In the genomic region with DNA sequence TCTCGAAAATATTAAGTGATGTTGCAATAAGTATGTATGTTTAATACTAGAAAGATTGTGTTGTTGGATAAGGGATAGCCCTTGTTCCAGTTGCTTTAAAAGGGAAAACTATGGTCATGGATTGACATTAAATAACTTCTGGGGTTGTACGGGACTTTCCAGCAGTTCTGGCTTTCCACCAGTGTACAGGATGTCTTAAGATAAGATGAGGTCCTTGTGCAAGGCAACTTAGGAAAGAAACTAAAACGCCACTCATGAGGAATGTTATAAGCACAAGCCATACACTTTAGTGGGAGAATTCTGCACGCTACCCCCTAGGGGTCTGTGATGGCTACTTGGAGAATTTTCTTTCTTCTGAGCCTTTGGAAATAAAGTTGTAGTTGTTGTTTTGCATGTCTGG, we compare ENCODE assay signal across 32 mouse cellular contexts.
DNase-seq lines count a peak whose midpoint lies in the region; ATAC-seq and TF ChIP-seq lines count a peak whose summit lies in the region.
"Had no signal": no experiment of that assay in that cellular context is flagged by ENCODE, and none has a peak within 500 bp of the region (broad histone marks: within the 10 kb centered on the region; RNA-seq: fewer than 3 reads in every experiment).

No protein-coding gene starts in this region.

- peaks cover 49% of the 10 kb centered on the region for H3K4me1 ChIP-seq in heart, embryonic 13.5 days
- no peaks in the 10 kb centered on the region for H3K4me1 ChIP-seq in liver, adult 2 months (ENCODE audit: control insufficient read depth, insufficient read depth, low read length)
- peaks cover 7 to 15% of the 10 kb centered on the region in 2 experiments; a peak in 3 of 4 replicates for H3K4me1 ChIP-seq in heart, embryonic 14.5 days (ENCODE audit: control insufficient read depth in 2 of 2, insufficient read depth in 2 of 2, low read length in 2 of 2)
- H3K4me1 ChIP-seq: embryonic facial prominence, embryonic 13.5 days; forebrain, embryonic 15.5 days; limb, embryonic 12.5 days; liver, embryonic 12.5 days; megakaryocyte, embryonic 14.5 days; neural tube, embryonic 12.5 days had no signal

- peak; percentile 95 for DNase-seq in heart, adult 11 months
- DNase-seq in heart, postnatal 4 days: no peak
- DNase-seq in heart, adult 8-10 months (ENCODE audit: low spot score): no peak
- peak; percentile 30 for DNase-seq in liver, adult 2 months (ENCODE audit: extremely low read depth, low read depth, low spot score)
- DNase-seq in liver: no peak
- no peak for DNase-seq in c-Kit-positive CD71-positive TER-119-positive erythroid progenitor cells, embryonic 14.5 days (ENCODE audit: low spot score)
- DNase-seq: adrenal gland, postnatal 10 days; cerebellum, adult 18-20 months; cerebellum, postnatal 10 days; liver, postnatal 0 days; lung, postnatal 36 days; right cerebral cortex, adult 18-20 months; right cerebral cortex, postnatal 4 days; thymus, adult 18-20 months; thymus, postnatal 25 days had no signal

- H3K4me2 ChIP-seq in heart, embryonic 13.5 days: peak overlapping the region; percentile 57; the same call in 1 of the 2 replicates
- H3K4me2 ChIP-seq in heart, embryonic 14.5 days (ENCODE audit: low read length): peak overlapping the region; percentile 43
- H3K4me2 ChIP-seq: embryonic facial prominence, embryonic 13.5 days; forebrain, embryonic 15.5 days; hindbrain, embryonic 14.5 days; limb, embryonic 12.5 days; liver, embryonic 12.5 days; midbrain, embryonic 12.5 days; neural tube, embryonic 12.5 days had no signal

- no peak for TF ChIP-seq CTCF in liver, adult 2 months (IDR thresholded peaks at IDR 0.05; ENCODE audit: low read depth, low read length)

- H3K27ac ChIP-seq in heart, embryonic 13.5 days (replicated peaks): peak overlapping the region; percentile 78
- no peak overlapping the region for H3K27ac ChIP-seq in liver, adult 2 months (replicated peaks; ENCODE audit: insufficient read depth, low read depth, low read length)
- peak overlapping the region; percentile 27 to 48; a peak in 3 of 4 replicates for H3K27ac ChIP-seq in heart, embryonic 14.5 days (replicated peaks in 1 of 2; ENCODE audit: control insufficient read depth in 1 of 2, insufficient read depth in 1 of 2, low read depth in 2 of 2, low read length in 2 of 2)
- H3K27ac ChIP-seq: embryonic facial prominence, embryonic 13.5 days; forebrain, embryonic 10.5 days; forebrain, embryonic 15.5 days; hindbrain, embryonic 14.5 days; kidney, postnatal 0 days; left cerebral cortex, adult 2 months; limb, embryonic 12.5 days; liver, embryonic 12.5 days; midbrain, embryonic 12.5 days; neural tube, embryonic 12.5 days; stomach, postnatal 0 days had no signal

- H3K27me3 ChIP-seq in heart, embryonic 13.5 days (replicated peaks): no peaks in the 10 kb centered on the region
- no peaks in the 10 kb centered on the region for H3K27me3 ChIP-seq in liver, adult 2 months (ENCODE audit: control insufficient read depth, insufficient read depth, low read length)
- H3K27me3 ChIP-seq in heart, embryonic 14.5 days (ENCODE audit: control insufficient read depth, insufficient read depth, low read length): no peaks in the 10 kb centered on the region
- H3K27me3 ChIP-seq: embryonic facial prominence, embryonic 13.5 days; forebrain, embryonic 15.5 days; limb, embryonic 12.5 days; liver, embryonic 12.5 days; megakaryocyte, embryonic 14.5 days; midbrain, embryonic 12.5 days; neural tube, embryonic 12.5 days had no signal

- no peak overlapping the region for H3K9ac ChIP-seq in heart, embryonic 13.5 days
- no peak overlapping the region for H3K9ac ChIP-seq in liver, adult 2 months (ENCODE audit: low read depth, low read length)
- no peak overlapping the region for H3K9ac ChIP-seq in heart, embryonic 14.5 days (ENCODE audit: low read length)
- H3K9ac ChIP-seq: embryonic facial prominence, embryonic 13.5 days; forebrain, embryonic 15.5 days; hindbrain, embryonic 14.5 days; limb, embryonic 12.5 days; liver, embryonic 12.5 days; liver, postnatal 0 days; midbrain, embryonic 12.5 days; neural tube, embryonic 12.5 days had no signal

- H3K79me2 ChIP-seq in liver, adult 2 months (ENCODE audit: control insufficient read depth, insufficient read depth, low read length): no peaks in the 10 kb centered on the region; the same call in 1 of the 2 replicates

- TF ChIP-seq POLR2A in liver, adult 2 months (IDR thresholded peaks at IDR 0.05; ENCODE audit: extremely low read depth, insufficient read depth, low read length): no peak

- no peaks in the 10 kb centered on the region for H3K36me3 ChIP-seq in heart, embryonic 13.5 days
- no peaks in the 10 kb centered on the region for H3K36me3 ChIP-seq in liver, adult 2 months (ENCODE audit: control insufficient read depth, insufficient read depth, low read length)
- H3K36me3 ChIP-seq in heart, embryonic 14.5 days (ENCODE audit: control insufficient read depth, insufficient read depth, low read length): no peaks in the 10 kb centered on the region
- H3K36me3 ChIP-seq: embryonic facial prominence, embryonic 13.5 days; forebrain, embryonic 10.5 days; forebrain, embryonic 15.5 days; G1E; limb, embryonic 12.5 days; liver, embryonic 12.5 days; midbrain, embryonic 12.5 days; neural tube, embryonic 12.5 days had no signal

- H3K9me3 ChIP-seq in heart, embryonic 13.5 days: no peaks in the 10 kb centered on the region
- no peaks in the 10 kb centered on the region for H3K9me3 ChIP-seq in heart, embryonic 14.5 days (ENCODE audit: control insufficient read depth, low read length)
- H3K9me3 ChIP-seq: embryonic facial prominence, embryonic 13.5 days; forebrain, embryonic 10.5 days; forebrain, embryonic 15.5 days; limb, embryonic 12.5 days; liver, embryonic 12.5 days; megakaryocyte, embryonic 14.5 days; midbrain, embryonic 12.5 days; neural tube, embryonic 12.5 days had no signal

- no peak for ATAC-seq in heart, embryonic 13.5 days (ENCODE audit: extremely low read depth, insufficient number of reproducible peaks, low FRiP score, low TSS enrichment)
- ATAC-seq in heart, embryonic 14.5 days (ENCODE audit: insufficient number of reproducible peaks, insufficient read depth, low FRiP score, low read depth): no peak
- ATAC-seq: forebrain, embryonic 15.5 days; intestine, postnatal 0 days; liver, embryonic 12.5 days; liver, postnatal 0 days had no signal

- WGBS in heart, embryonic 13.5 days: 54% methylated on average over 4 of the region's 4 CpGs
- 68% methylated on average over 4 of the region's 4 CpGs for WGBS in liver, adult 2 months
- WGBS in heart, embryonic 14.5 days: 49% methylated on average over 4 of the region's 4 CpGs

- H3K4me3 ChIP-seq in heart, embryonic 13.5 days: no peak overlapping the region
- H3K4me3 ChIP-seq in liver, adult 2 months (ENCODE audit: insufficient read depth, low read depth, low read length): no peak overlapping the region
- H3K4me3 ChIP-seq in heart, embryonic 14.5 days (ENCODE audit: control insufficient read depth in 1 of 2, insufficient read depth in 1 of 2, low read depth in 1 of 2, low read length in 2 of 2): no peak overlapping the region
- H3K4me3 ChIP-seq: embryonic facial prominence, embryonic 13.5 days; forebrain, embryonic 10.5 days; forebrain, embryonic 15.5 days; left cerebral cortex, adult 2 months; limb, embryonic 12.5 days; liver, embryonic 12.5 days; megakaryocyte, embryonic 14.5 days; midbrain, embryonic 12.5 days; myocyte; neural tube, embryonic 12.5 days had no signal

Comparison
In these comparisons a context has a peak if more than half of its experiments do, and no peak if none do; other contexts are left out.
1. DNase-seq: peak in heart, adult 11 months (single experiment) and liver, adult 2 months (single experiment); none in heart, postnatal 4 days (single experiment), heart, adult 8-10 months (single experiment), liver (single experiment) and c-Kit-positive CD71-positive TER-119-positive erythroid progenitor cells, embryonic 14.5 days (single experiment).